Mouse (Mus musculus) forebrain, embryonic 14.5 days (tissue): ENCODE data around the gene Fam19a2. TPM values are rescaled to one million over a fixed set of nuclear protein-coding genes. Genes with fewer than 3 reads are reported as not detected.
A peak's percentile ranks its signal among the peaks of the same experiment; 100 is the strongest.

Experiments
- ATAC-seq: fragments of 200-750 bp; cut with Nextera tagmentation; 2 replicates; pipeline ENCODE4 v1.8.0; 2017; ENCODE audit warnings: mild to moderate bottlenecking, moderate library complexity
- DNase-seq: peaks from one replicate; pipeline ENCODE4 v3.0.0-alpha.2; 2015; ENCODE audit warnings: low spot score
- H3K27ac ChIP-seq: fragments of 300-500 bp; sonication (generic); 2 replicates; pipeline ENCODE4 v1.5.1; 2014; ENCODE audit warnings: low read depth, mild to moderate bottlenecking, control low read depth, low read length, moderate library complexity
- H3K27me3 ChIP-seq: fragments of 300-500 bp; sonication (generic); replicated peaks from 2 replicates; pipeline ENCODE4 v1.6.1; 2014; ENCODE audit warnings: low read length, control low read depth, mixed read lengths; ENCODE audit not compliant: control insufficient read depth, insufficient read depth
- H3K36me3 ChIP-seq: fragments of 300-500 bp; sonication (generic); 2 replicates; pipeline ENCODE4 v1.6.1; 2014; ENCODE audit warnings: low read length, control low read depth; ENCODE audit not compliant: control insufficient read depth, insufficient read depth
- H3K4me1 ChIP-seq: fragments of 300-500 bp; sonication (generic); 2 replicates; pipeline ENCODE4 v1.6.1; 2014; ENCODE audit warnings: antibody characterized with exemption, low read length, control low read depth; ENCODE audit not compliant: control insufficient read depth, insufficient read depth
- H3K4me2 ChIP-seq: fragments of 300-500 bp; sonication (generic); 2 replicates; pipeline ENCODE4 v1.6.1; 2014; ENCODE audit warnings: mild to moderate bottlenecking, control low read depth, low read length
- H3K4me3 ChIP-seq: fragments of 300-500 bp; sonication (generic); 2 replicates; pipeline ENCODE4 v1.5.1; 2014; ENCODE audit warnings: low read depth, low read length, control low read depth
- H3K9ac ChIP-seq: fragments of 300-500 bp; sonication (generic); 2 replicates; pipeline ENCODE4 v1.6.1; 2014; ENCODE audit warnings: mild to moderate bottlenecking, low read length, control low read depth, moderate library complexity
- H3K9me3 ChIP-seq: fragments of 300-500 bp; sonication (generic); replicated peaks from 2 replicates; pipeline ENCODE4 v1.6.1; 2016; ENCODE audit warnings: low read length, control low read depth, mixed read lengths; ENCODE audit not compliant: control insufficient read depth
- WGBS: fragments of 180-500 bp; shearing (Covaris S2); extraction: QIAGEN DNeasy Blood & Tissue Kit; methylation state at CpG from one replicate; pipeline ENCODE4 v1.1.7; 2014; 5-methylcytosine and 5-hydroxymethylcytosine counted together
- polyA plus RNA-seq: library from polyadenylated mRNA; unstranded; fragments of >200 nt; fragmentation: Nextera tagmentation; extraction: Ambion mirVana; gene quantifications from 2 replicates; pipeline ENCODE4 v1.2.1, GENCODE M21; 2014

The Fam19a2 gene
- polyA plus RNA-seq, 1 experiment from 2014 or later: 21.4 TPM

- no peak for DNase-seq
- no peak overlapping the region for H3K9ac ChIP-seq
- 89% methylated on average over 6 of the region's 6 CpGs for WGBS
- no peak overlapping the region for H3K27ac ChIP-seq
- no peak for ATAC-seq
- no peaks in the 10 kb centered on the region for H3K27me3 ChIP-seq
- H3K4me1 ChIP-seq: no peaks in the 10 kb centered on the region
- H3K4me3 ChIP-seq: no peak overlapping the region
- no peaks in the 10 kb centered on the region for H3K36me3 ChIP-seq
- no peaks in the 10 kb centered on the region for H3K9me3 ChIP-seq
- H3K4me2 ChIP-seq: no peak overlapping the region
Measured at GRCm38 (mm10) chr10:123357010-123357409, 93.2 kb downstream of the Fam19a2 start.

- Histone ChIP-seq H3K9ac (no peak overlapping the region), H3K36me3 (no peaks in the 10 kb centered on the region), H3K9me3 (no peaks in the 10 kb centered on the region), H3K4me2 (no peak overlapping the region), H3K27ac (no peak overlapping the region), H3K27me3 (no peaks in the 10 kb centered on the region), H3K4me3 (no peak overlapping the region), H3K4me1 (no peaks in the 10 kb centered on the region)
- no peak for ATAC-seq
- 80% methylated on average over 14 of the region's 14 CpGs for WGBS
- DNase-seq: no peak
Measured at GRCm38 (mm10) chr10:123360492-123360891, 96.7 kb downstream of the Fam19a2 start.

GRCm38 (mm10) chr10:123364628-123365027 lies 100.8 kb downstream of the Fam19a2 start:
- Histone ChIP-seq H3K27ac (no peak overlapping the region), H3K4me1 (no peaks in the 10 kb centered on the region), H3K4me3 (no peak overlapping the region), H3K9me3 (no peaks in the 10 kb centered on the region), H3K36me3 (no peaks in the 10 kb centered on the region), H3K27me3 (no peaks in the 10 kb centered on the region), H3K9ac (no peak overlapping the region), H3K4me2 (no peak overlapping the region)
- WGBS: 79% methylated on average over 4 of the region's 4 CpGs
- ATAC-seq (no peak), DNase-seq (no peak)

GRCm38 (mm10) chr10:123367152-123367864 lies 103.5 kb downstream of the Fam19a2 start:
- H3K27ac ChIP-seq: no peak overlapping the region
- 87% methylated on average over 15 of the region's 15 CpGs for WGBS

GRCm38 (mm10) chr10:123383277-123383676 lies 119.5 kb downstream of the Fam19a2 start:
- H3K4me1 ChIP-seq: no peaks in the 10 kb centered on the region
- H3K4me2 ChIP-seq: no peak overlapping the region
- H3K27me3 ChIP-seq: no peaks in the 10 kb centered on the region
- 8% methylated on average over 2 of the region's 2 CpGs for WGBS
- H3K9me3 ChIP-seq: no peaks in the 10 kb centered on the region
- H3K36me3 ChIP-seq: no peaks in the 10 kb centered on the region
- no peak overlapping the region for H3K27ac ChIP-seq
- no peak overlapping the region for H3K4me3 ChIP-seq
- ATAC-seq (peak; percentile 85), DNase-seq (peak; percentile 60)
- no peak overlapping the region for H3K9ac ChIP-seq

More at GRCm38 (mm10) chr10:123367152-123367864, 103.5 kb downstream of the Fam19a2 start:
- Histone ChIP-seq H3K9me3 (no peaks in the 10 kb centered on the region), H3K9ac (no peak overlapping the region), H3K4me3 (no peak overlapping the region), H3K27me3 (no peaks in the 10 kb centered on the region), H3K36me3 (no peaks in the 10 kb centered on the region), H3K4me1 (no peaks in the 10 kb centered on the region), H3K4me2 (no peak overlapping the region)
- DNase-seq (no peak), ATAC-seq (no peak)

GRCm38 (mm10) chr10:123385641-123386040 lies 121.8 kb downstream of the Fam19a2 start:
- ATAC-seq (no peak), DNase-seq (no peak)
- WGBS: 85% methylated on average over 6 of the region's 6 CpGs
- H3K4me2 ChIP-seq: no peak overlapping the region
- H3K9me3 ChIP-seq: no peaks in the 10 kb centered on the region
- no peak overlapping the region for H3K9ac ChIP-seq
- H3K36me3 ChIP-seq: no peaks in the 10 kb centered on the region
- no peak overlapping the region for H3K27ac ChIP-seq
- no peak overlapping the region for H3K4me3 ChIP-seq
- no peaks in the 10 kb centered on the region for H3K4me1 ChIP-seq
- H3K27me3 ChIP-seq: no peaks in the 10 kb centered on the region

- H3K36me3 ChIP-seq: no peaks in the 10 kb centered on the region
- H3K9ac ChIP-seq: no peak overlapping the region
- no peaks in the 10 kb centered on the region for H3K4me1 ChIP-seq
- no peaks in the 10 kb centered on the region for H3K9me3 ChIP-seq
- H3K27me3 ChIP-seq: no peaks in the 10 kb centered on the region
- H3K4me3 ChIP-seq: no peak overlapping the region
- WGBS: 83% methylated on average over 9 of the region's 9 CpGs
- no peak overlapping the region for H3K4me2 ChIP-seq
- DNase-seq: no peak
- ATAC-seq: no peak
- H3K27ac ChIP-seq: no peak overlapping the region
Measured at GRCm38 (mm10) chr10:123395429-123395828, 131.6 kb downstream of the Fam19a2 start.

GRCm38 (mm10) chr10:123398136-123398535 lies 134.3 kb downstream of the Fam19a2 start:
- Histone ChIP-seq H3K4me1 (no peaks in the 10 kb centered on the region), H3K27me3 (no peaks in the 10 kb centered on the region), H3K36me3 (no peaks in the 10 kb centered on the region), H3K27ac (no peak overlapping the region), H3K4me3 (no peak overlapping the region), H3K9ac (no peak overlapping the region), H3K4me2 (no peak overlapping the region), H3K9me3 (no peaks in the 10 kb centered on the region)
- ATAC-seq (no peak), DNase-seq (peak; percentile 16)
- WGBS: 53% methylated on average over 6 of the region's 6 CpGs

- H3K27ac ChIP-seq: no peak overlapping the region
- H3K9ac ChIP-seq: no peak overlapping the region
- H3K4me1 ChIP-seq: no peaks in the 10 kb centered on the region
- DNase-seq (no peak), ATAC-seq (0 out of 2 replicates have a peak, but pooled peaks have one; percentile 20)
- 85% methylated on average over 3 of the region's 3 CpGs for WGBS
- H3K36me3 ChIP-seq: no peaks in the 10 kb centered on the region
- H3K27me3 ChIP-seq: no peaks in the 10 kb centered on the region
- 0 out of 2 replicates have a peak, but pooled peaks cover 3% of the 10 kb centered on the region for H3K9me3 ChIP-seq
- no peak overlapping the region for H3K4me3 ChIP-seq
- no peak overlapping the region for H3K4me2 ChIP-seq
Measured at GRCm38 (mm10) chr10:123401188-123401587, 137.4 kb downstream of the Fam19a2 start.
